Mouse (Mus musculus): ENCODE results near the gene Phf5a. TPM values are rescaled to one million over a fixed set of nuclear protein-coding genes. Genes with fewer than 3 reads are reported as not detected.
A peak's percentile ranks its signal among the peaks of the same experiment; 100 is the strongest.

Phf5a gene
- total and polyA plus RNA-seq, 3 experiments, result 10.3 to 99.2 (median 79.6) TPM

- Histone ChIP-seq H3K4me3 (ENCODE audit: low read depth, low read length) (no peak overlapping the region), H3K9me3 (replicated peaks) (no peaks in the 10 kb centered on the region), H3K27me3 (ENCODE audit: insufficient read depth, low read length) (peaks cover 36% of the 10 kb centered on the region), H3K4me1 (ENCODE audit: insufficient read depth, low read depth, low read length) (peaks cover 40% of the 10 kb centered on the region), H3K36me3 (replicated peaks) (peaks cover 18% of the 10 kb centered on the region)
- ATAC-seq (ENCODE audit: extremely low read depth, insufficient number of reproducible peaks, low FRiP score, poor library complexity, severe bottlenecking) (no peak), DNase-seq (ENCODE audit: low spot score) (no peak)
- TF ChIP-seq GATA1 (IDR thresholded peaks at IDR 0.05; ENCODE audit: borderline replicate concordance, low read length) (no peak), GATA2 (IDR thresholded peaks at IDR 0.05; ENCODE audit: borderline replicate concordance, low read depth, low read length) (no peak), TAL1 (conservative IDR thresholded peaks at IDR 0.05; ENCODE audit: low read depth, low read length) (no peak), POLR2AphosphoS5 (IDR thresholded peaks at IDR 0.05; ENCODE audit: insufficient replicate concordance, low read depth, low read length) (no peak), CTCF (IDR thresholded peaks at IDR 0.05; ENCODE audit: low read depth, low read length) (no peak)
Measured at GRCm38 (mm10) chr15:81832219-81832618, 39.5 kb downstream of the Phf5a start.

DNA sequence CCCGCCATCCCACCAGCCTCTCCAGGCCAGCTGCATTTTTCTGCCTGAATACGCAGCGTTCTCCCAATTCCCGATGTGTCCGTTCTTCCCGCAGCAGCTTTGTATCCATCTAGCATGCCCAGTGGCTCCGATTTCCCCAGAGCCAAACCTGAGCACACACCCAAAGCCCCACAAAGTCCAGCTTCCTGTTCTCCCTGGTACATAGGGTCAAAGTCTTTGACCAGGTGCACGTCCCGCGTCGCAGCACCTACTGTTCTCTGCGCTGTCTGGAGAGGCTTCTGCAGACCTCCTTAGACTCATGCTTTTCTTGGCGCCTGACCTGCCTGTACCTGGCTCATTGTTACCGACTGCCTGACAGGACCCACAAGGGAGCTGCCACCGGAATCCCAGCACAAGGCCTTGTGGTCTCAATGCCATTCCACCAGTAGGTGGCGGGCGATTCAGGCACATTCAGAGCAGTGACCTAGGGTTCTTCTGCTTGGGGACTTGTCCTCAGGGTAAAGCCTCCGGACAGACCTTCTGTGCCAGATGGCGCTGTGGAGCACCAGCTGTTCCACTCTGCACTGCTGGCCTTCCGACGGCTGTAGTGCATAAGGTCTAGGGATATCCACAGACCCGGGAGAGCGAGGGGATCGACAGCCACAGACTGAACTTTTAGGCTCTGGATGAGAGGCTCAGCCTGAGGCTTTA, 40.4 kb downstream of the Phf5a start:
- Histone ChIP-seq H3K4me3 (ENCODE audit: low read depth, low read length) (no peak overlapping the region), H3K36me3 (replicated peaks) (peaks cover 27% of the 10 kb centered on the region), H3K4me1 (ENCODE audit: insufficient read depth, low read depth, low read length) (peaks cover 33% of the 10 kb centered on the region), H3K27me3 (ENCODE audit: insufficient read depth, low read length) (peaks cover 27% of the 10 kb centered on the region), H3K9me3 (replicated peaks) (no peaks in the 10 kb centered on the region)
- ATAC-seq (ENCODE audit: extremely low read depth, insufficient number of reproducible peaks, low FRiP score, poor library complexity, severe bottlenecking) (peak; percentile 76), DNase-seq (ENCODE audit: low spot score) (peak; percentile 83)
- TF ChIP-seq GATA1 (IDR thresholded peaks at IDR 0.05; ENCODE audit: borderline replicate concordance, low read length) (no peak), CTCF (IDR thresholded peaks at IDR 0.05; ENCODE audit: low read depth, low read length) (peak; percentile 81), TAL1 (conservative IDR thresholded peaks at IDR 0.05; ENCODE audit: low read depth, low read length) (no peak), GATA2 (IDR thresholded peaks at IDR 0.05; ENCODE audit: borderline replicate concordance, low read depth, low read length) (no peak)

DNA sequence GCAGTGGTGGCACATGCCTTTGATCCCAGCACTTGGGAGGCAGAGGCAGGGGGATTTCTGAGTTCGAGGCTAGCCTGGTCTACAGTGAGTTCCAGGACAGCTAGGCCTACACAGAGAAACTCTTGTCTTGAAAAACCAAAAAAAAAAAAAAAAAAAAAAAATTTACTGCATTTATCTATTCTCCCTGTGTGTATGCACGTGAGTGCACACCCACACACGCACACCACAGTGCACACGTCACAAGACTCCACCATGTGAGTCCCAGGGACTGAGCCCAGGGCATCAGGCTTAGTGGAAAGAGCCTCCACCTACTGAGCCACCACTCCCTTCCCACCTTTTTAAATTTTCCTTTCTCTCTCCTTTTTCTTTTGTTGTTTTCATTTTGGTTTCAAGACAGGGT, 41.2 kb downstream of the Phf5a start:
- no peak overlapping the region for H3K4me3 ChIP-seq (ENCODE audit: low read depth, low read length)
- TF ChIP-seq CTCF (IDR thresholded peaks at IDR 0.05; ENCODE audit: low read depth, low read length) (no peak), TAL1 (conservative IDR thresholded peaks at IDR 0.05; ENCODE audit: low read depth, low read length) (no peak), POLR2AphosphoS5 (IDR thresholded peaks at IDR 0.05; ENCODE audit: insufficient replicate concordance, low read depth, low read length) (no peak), GATA1 (IDR thresholded peaks at IDR 0.05; ENCODE audit: borderline replicate concordance, low read length) (no peak), GATA2 (IDR thresholded peaks at IDR 0.05; ENCODE audit: borderline replicate concordance, low read depth, low read length) (no peak)
- peaks cover 21% of the 10 kb centered on the region for H3K27me3 ChIP-seq (ENCODE audit: insufficient read depth, low read length)
- H3K9me3 ChIP-seq (replicated peaks), result no peaks in the 10 kb centered on the region
- no peak for ATAC-seq (ENCODE audit: extremely low read depth, insufficient number of reproducible peaks, low FRiP score, poor library complexity, severe bottlenecking)
- no peak for DNase-seq (ENCODE audit: low spot score)
- peaks cover 34% of the 10 kb centered on the region for H3K36me3 ChIP-seq (replicated peaks)
- H3K4me1 ChIP-seq (ENCODE audit: insufficient read depth, low read depth, low read length), result peaks cover 25% of the 10 kb centered on the region

- no peak for DNase-seq (ENCODE audit: low spot score)
- TF ChIP-seq GATA1 (IDR thresholded peaks at IDR 0.05; ENCODE audit: borderline replicate concordance, low read length), result no peak
- TF ChIP-seq POLR2AphosphoS5 (IDR thresholded peaks at IDR 0.05; ENCODE audit: insufficient replicate concordance, low read depth, low read length), result no peak
- TF ChIP-seq TAL1 (conservative IDR thresholded peaks at IDR 0.05; ENCODE audit: low read depth, low read length), result no peak
- TF ChIP-seq GATA2 (IDR thresholded peaks at IDR 0.05; ENCODE audit: borderline replicate concordance, low read depth, low read length), result no peak
- no peak for TF ChIP-seq CTCF (IDR thresholded peaks at IDR 0.05; ENCODE audit: low read depth, low read length)
- ATAC-seq (ENCODE audit: extremely low read depth, insufficient number of reproducible peaks, low FRiP score, poor library complexity, severe bottlenecking), result no peak
- Histone ChIP-seq H3K4me1 (ENCODE audit: insufficient read depth, low read depth, low read length) (peaks cover 26% of the 10 kb centered on the region), H3K9me3 (replicated peaks) (no peaks in the 10 kb centered on the region), H3K4me3 (ENCODE audit: low read depth, low read length) (no peak overlapping the region), H3K27me3 (ENCODE audit: insufficient read depth, low read length) (peaks cover 8% of the 10 kb centered on the region), H3K36me3 (replicated peaks) (peaks cover 47% of the 10 kb centered on the region)
Measured at GRCm38 (mm10) chr15:81829208-81829580, 42.5 kb downstream of the Phf5a start.

DNA sequence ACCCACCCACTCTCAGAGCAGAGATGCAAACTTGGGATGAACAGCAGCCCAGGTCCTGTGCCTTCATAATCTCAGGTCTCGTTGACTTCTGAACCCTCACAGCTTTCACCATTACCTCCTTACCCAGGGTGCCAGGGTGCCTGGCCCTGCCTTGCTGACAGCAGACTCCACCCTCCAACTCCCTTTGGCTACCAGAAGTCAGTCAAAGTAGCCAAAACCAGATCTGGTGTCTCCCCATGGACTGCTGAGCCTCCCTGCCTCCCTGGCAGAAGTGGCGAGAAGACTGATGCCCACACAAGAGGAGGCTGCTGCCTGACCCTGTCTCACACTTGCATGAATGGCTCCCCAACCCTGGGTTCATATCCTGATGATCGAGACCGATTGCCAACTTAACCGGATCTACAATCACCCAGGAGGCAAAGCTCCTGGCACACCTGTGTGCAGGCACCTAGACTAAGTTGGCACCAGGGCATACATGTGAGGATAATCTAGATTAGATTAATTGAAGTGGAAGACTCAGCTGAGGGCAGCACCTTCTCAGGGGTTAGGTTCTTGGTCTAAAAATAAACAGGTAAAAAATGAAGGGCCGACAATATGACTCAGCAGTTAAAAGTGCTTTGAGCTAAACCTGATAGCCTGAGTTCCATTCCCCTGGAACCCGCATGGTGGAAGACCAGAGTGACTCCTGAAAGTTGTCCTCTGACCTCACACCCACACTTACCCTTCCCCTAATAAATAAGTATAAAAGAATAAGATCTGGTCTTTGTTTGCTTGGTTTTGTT, 43.1 kb downstream of the Phf5a start:
- Histone ChIP-seq H3K27me3 (ENCODE audit: insufficient read depth, low read length) (peaks cover 2% of the 10 kb centered on the region), H3K4me1 (ENCODE audit: insufficient read depth, low read depth, low read length) (peaks cover 26% of the 10 kb centered on the region), H3K4me3 (ENCODE audit: low read depth, low read length) (no peak overlapping the region), H3K9me3 (replicated peaks) (no peaks in the 10 kb centered on the region), H3K36me3 (replicated peaks) (peaks cover 53% of the 10 kb centered on the region)
- no peak for TF ChIP-seq GATA1 (IDR thresholded peaks at IDR 0.05; ENCODE audit: borderline replicate concordance, low read length)
- no peak for TF ChIP-seq GATA2 (IDR thresholded peaks at IDR 0.05; ENCODE audit: borderline replicate concordance, low read depth, low read length)
- no peak for TF ChIP-seq CTCF (IDR thresholded peaks at IDR 0.05; ENCODE audit: low read depth, low read length)
- no peak for TF ChIP-seq POLR2AphosphoS5 (IDR thresholded peaks at IDR 0.05; ENCODE audit: insufficient replicate concordance, low read depth, low read length)
- TF ChIP-seq TAL1 (conservative IDR thresholded peaks at IDR 0.05; ENCODE audit: low read depth, low read length), result no peak
- no peak for DNase-seq (ENCODE audit: low spot score)
- no peak for ATAC-seq (ENCODE audit: extremely low read depth, insufficient number of reproducible peaks, low FRiP score, poor library complexity, severe bottlenecking)

GRCm38 (mm10) chr15:81824832-81825231, 46.9 kb downstream of the Phf5a start:
- DNase-seq (ENCODE audit: low spot score) (no peak), ATAC-seq (ENCODE audit: extremely low read depth, insufficient number of reproducible peaks, low FRiP score, poor library complexity, severe bottlenecking) (no peak)
- H3K9me3 ChIP-seq (replicated peaks), result no peaks in the 10 kb centered on the region
- H3K27me3 ChIP-seq (ENCODE audit: insufficient read depth, low read length), result no peaks in the 10 kb centered on the region
- peaks cover 88% of the 10 kb centered on the region for H3K36me3 ChIP-seq (replicated peaks)
- no peak for TF ChIP-seq TAL1 (conservative IDR thresholded peaks at IDR 0.05; ENCODE audit: low read depth, low read length)
- peaks cover 14% of the 10 kb centered on the region for H3K4me1 ChIP-seq (ENCODE audit: insufficient read depth, low read depth, low read length)
- no peak overlapping the region for H3K4me3 ChIP-seq (ENCODE audit: low read depth, low read length)
